Mouse (Mus musculus): Measurements from ENCODE around the gene Tial1.

Tial1 gene

GRCm38 (mm10) chr7:128461285-128462215, at the start of gene Tial1:
Gene Tial1, minus strand, starts transcription at chr7:128461717.
- DNase-seq = peak; percentile 98

- no peak for DNase-seq
Measured at GRCm38 (mm10) chr7:128504091-128504490, 42.6 kb upstream of the Tial1 start.

GRCm38 (mm10) chr7:128499801-128500200, 38.3 kb upstream of the Tial1 start:
- no peak for DNase-seq

- DNase-seq = no peak
Measured at GRCm38 (mm10) chr7:128494546-128494945, 33.0 kb upstream of the Tial1 start.

GRCm38 (mm10) chr7:128488986-128489385, 27.5 kb upstream of the Tial1 start:
- no peak for DNase-seq

DNA sequence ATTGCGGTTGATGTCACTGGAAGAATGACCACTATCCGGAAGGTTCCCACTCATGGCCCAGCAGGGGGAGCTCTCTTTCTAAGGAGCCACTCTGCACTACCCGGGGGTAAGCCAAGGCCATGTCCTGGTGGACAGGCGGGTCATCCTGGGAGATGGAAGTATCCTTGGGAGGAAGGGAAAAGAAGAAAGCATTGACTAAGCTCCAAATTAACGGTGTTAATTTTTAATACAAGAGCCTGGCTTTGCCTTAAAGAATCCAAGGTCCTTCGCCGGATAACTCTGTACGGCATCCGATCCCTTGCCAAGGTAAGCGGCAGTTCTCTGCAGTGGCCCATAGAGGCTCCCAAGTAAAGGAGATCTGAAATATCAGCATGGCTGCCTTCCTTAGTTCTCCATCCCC, 12.8 kb upstream of the Tial1 start:
- DNase-seq = peak; percentile 85

DNA sequence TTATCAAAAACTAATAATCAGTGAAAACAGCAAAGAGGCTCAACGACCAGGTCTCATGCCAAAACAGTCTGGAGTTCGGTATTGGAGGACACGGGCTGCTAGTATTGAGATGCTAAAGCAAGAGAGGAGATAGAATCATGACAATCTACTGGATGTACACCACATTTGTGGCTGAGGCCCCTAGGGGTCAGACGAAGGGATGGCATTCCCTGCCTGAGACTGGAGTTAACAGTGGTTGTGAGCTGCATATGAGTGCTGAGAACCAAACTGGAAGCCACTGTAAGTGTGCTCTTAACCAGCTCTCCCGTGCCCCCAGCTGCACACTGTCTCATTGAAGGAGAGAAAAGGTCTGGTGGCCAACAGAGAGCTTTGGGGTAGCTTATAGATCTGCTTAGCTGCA, 889 bp upstream of the Tial1 start:
- no peak for DNase-seq

GRCm38 (mm10) chr7:128460865-128461228, 670 bp downstream of the Tial1 start:
- DNase-seq = no peak

DNA sequence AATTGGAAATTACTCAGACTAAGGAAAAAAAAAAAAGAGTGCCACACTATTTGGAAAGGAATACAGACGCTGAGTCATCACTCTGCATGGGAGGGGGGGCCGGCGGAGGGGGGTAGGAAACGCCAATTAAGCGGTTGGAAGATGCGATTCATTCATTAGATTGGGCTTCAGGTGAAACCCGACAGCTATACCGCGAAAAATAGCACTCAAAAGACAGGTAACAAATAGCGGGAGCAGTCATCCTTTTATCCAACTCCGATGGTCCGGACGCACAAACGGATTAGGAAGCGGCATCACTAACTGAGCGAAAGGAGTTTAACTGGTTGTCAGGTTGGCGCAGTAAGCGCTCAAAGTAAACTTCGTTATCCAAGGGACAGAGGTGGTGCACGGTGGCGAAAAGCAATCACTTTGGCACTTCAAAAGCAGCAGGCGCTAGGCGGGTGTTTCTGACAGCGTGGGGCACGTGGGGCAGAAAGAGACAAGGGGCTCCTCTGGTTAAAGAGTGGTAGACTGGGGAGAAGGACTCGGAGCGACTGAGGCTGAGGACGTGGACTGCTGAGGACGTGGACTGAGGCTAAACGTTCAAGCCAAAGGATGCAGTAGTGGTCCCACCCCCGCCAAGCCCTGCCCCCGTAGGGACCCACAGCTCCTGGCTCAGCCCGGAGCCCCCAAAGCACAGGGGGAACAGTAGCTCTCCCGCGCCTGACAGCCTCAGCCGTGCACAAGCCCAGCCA, 1.2 kb downstream of the Tial1 start:
- peak; percentile 45 for DNase-seq

- DNase-seq = no peak
Measured at GRCm38 (mm10) chr7:128459791-128460130, 1.8 kb downstream of the Tial1 start.

- no peak for DNase-seq
Measured at GRCm38 (mm10) chr7:128458011-128458410, 3.5 kb downstream of the Tial1 start.

GRCm38 (mm10) chr7:128452731-128453130, 8.8 kb downstream of the Tial1 start:
- no peak for DNase-seq

- no peak for DNase-seq
Measured at GRCm38 (mm10) chr7:128440584-128440983, 20.9 kb downstream of the Tial1 start.

DNA sequence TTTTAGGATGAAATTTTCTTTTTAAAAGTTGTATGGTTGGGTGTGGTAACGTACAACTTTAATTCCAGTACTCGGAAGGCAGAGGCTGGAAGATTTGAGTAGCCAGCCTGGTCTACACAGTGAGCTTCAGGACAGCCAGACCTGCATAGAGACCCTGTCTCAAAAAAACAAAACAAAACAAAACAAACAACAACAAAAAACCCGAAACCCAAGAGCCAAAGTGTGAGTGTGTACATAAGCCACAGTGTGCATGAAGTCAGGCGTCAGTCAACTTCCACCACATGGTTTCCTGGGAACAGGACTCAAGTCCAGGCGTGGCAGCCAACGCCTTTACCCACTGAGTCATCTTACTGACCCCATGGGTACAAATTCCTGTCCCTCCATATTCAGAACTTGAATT, 22.3 kb downstream of the Tial1 start:
- no peak for DNase-seq

DNA sequence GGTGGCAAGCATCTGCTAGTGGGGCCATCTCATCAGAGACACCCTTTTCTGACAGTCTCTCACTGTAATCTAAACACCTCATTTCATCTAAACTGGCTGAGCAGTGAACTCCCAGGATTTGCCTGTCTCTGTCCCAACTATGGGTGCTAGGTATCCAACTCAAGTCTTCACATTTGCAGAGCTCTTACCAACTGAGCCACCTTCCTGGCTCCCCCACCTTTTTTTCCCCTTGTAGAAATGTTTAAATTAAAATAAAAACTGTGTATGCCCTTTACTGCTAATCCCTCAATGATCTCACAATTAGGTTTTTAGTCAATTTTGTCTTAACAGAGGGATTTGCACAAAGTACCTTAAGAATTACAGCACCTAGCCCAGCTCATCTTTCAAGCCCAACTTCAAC, 23.4 kb downstream of the Tial1 start:
- no peak for DNase-seq

- no peak for DNase-seq
Measured at GRCm38 (mm10) chr7:128433213-128433612, 28.3 kb downstream of the Tial1 start.

DNA sequence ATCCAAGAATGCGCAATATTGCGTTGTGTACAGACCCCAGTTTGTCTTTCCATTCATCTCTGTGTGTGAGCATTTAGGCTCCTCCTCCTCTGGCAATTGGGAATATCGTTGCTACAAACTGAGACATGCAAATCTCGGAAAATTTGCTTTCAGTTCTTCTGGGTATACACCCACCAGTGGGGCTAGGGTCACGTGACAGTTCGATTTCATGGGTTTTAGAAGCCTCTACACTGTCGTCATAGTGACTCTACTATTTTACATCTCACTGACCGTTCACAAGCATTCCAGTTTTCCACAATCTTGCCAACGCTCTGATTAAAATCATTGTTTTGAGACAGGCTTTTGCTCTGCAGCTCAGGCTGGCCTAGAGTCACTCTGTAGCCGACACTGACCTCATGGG, 28.9 kb downstream of the Tial1 start:
- no peak for DNase-seq

DNA sequence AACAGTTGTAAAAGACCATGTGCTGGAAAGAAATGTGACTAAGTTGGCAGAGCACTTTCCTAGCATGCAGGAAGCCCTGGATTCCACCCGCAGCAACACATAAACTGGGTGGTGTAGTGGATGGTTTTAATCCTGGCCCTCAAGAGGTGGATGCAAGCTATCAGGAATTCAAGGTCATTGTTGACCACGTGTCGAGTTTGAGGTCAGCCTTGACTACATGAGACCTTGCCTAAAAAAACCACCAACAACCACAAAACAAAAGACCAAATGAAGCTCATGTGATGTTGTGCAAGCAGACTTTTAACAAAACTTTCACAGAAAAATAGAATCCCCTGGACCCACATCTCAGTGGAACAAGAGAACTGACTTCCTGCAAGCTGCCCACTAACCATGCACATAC, 39.0 kb downstream of the Tial1 start:
- DNase-seq = no peak

DNA sequence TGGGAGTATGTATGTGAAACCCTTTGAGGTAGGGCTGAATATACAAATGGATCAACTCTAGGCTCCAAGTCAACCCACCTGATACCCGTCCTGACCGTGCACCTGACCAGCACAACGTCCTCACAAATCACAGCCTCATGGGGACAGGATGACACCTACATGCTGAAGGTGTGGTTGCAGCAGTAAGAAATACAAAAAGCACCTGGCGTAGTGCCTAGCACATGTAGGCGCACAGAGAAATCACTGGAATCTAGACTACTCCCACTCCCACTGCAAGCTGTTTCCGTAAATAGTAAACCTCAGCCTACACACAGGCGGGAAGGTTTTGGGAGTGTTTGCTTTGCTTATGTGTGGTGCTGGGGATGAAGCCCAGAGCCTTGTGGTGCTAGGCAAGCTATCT, 39.8 kb downstream of the Tial1 start:
- no peak for DNase-seq

- DNase-seq = no peak
Measured at GRCm38 (mm10) chr7:128419690-128420089, 41.8 kb downstream of the Tial1 start.

GRCm38 (mm10) chr7:128417930-128418779, 43.4 kb downstream of the Tial1 start, which contains the start of gene Rgs10:
Gene Rgs10, minus strand, starts transcription at chr7:128418758.
- peak; percentile 74 for DNase-seq

GRCm38 (mm10) chr7:128417226-128417929, 44.1 kb downstream of the Tial1 start:
- no peak for DNase-seq

DNA sequence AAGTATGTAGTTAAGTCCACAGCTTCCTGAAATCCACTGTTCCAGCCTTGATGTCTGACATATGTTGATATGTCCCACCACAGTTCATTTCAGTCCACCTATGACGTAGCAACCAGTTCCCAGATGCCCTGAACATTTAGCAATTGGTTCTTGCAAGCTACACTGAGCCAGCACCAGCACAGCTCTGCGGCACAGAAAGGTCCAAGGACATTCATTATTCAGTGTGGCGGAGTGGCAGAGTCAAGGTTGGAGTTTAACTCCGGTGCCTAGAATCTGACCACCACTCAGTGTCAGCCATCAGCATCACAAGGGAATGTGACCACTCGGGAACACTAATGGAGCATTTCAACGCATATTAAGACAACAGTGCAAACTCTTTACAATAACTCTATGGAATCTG, 44.9 kb downstream of the Tial1 start:
- DNase-seq = no peak

Measured in kidney, adult 18-20 months (tissue).